Mouse (Mus musculus): ENCODE measurements around the gene Tekt3. TPM values are rescaled to one million over a fixed set of nuclear protein-coding genes. Genes with fewer than 3 reads are reported as not detected.

Tekt3 gene
- polyA plus RNA-seq (2017; shearing (Covaris generic)) = not detected

- ATAC-seq = no peak
Measured at GRCm38 (mm10) chr11:63061446-63061845, at the start of gene Tekt3. TSS of gene Tekt3 (plus strand) at chr11:63061654.

DNA sequence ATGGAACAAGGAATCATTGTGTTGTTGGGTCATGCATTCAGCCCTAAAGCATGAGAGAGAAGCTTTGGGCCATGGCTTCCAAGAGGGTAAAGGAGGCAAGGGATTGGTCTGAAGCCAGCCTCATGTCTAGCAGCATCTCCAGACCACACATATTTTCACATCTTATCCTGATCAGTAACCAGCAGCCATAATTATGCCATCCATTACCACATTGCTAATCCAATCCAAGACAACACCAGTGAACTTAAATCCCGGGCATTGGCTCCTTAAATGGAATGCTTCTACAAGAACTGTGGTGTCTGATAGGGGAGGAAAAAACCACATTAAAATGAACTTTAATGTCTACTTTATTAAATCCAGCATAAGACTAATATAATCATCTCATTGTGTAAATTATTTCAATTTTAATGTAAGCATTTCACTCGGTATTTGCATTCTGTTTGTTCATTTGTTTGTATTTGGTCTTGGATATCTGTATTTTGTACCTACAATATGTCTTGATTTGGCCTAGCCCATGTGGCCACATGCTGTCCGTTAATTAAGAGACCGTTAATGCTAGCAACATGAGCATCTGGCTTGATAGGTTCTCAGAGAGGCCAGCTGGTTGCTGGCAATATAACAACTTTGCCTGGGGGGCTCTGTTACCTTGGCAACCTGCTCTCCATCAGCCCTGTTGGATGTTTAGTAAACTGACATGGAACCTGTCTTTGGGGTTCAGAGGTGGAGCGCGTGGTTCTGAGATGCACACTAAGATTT is 43.9 kb upstream of the Tekt3 start:
- no peak for ATAC-seq

- no peak for ATAC-seq
Measured at GRCm38 (mm10) chr11:63018083-63018622, 43.3 kb upstream of the Tekt3 start.

GRCm38 (mm10) chr11:63020633-63021032 is 40.8 kb upstream of the Tekt3 start:
- no peak for ATAC-seq

DNA sequence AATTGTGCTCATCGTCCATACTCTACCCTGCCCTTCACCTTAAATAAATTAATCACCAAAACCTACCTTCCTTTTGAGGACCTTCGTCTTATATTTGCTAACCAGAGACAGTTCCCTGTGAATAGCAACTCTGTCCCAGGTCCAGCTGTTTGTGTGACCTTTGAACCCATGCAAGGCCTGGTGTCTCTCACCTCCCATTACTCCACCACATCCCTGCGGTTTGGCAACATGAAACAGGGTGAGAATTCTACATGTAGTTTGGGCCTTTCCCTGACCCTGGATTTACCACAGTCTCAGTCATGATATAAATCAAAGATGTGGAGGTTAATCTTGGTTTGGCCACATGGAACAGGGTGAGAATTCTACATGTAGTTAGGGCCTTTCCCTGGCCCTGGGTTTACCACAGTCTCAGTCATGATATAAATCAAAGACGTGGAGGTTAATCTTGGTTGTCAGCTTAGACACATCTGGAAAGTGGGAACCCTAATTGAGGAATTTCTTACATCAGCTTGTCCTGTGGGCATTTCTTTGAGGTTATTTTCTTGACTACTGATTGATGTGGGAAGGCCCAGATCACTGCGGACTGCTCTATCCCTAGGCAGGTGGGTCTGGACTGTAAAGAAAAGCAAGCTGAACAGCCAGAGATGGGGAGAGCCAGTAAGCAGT is 40.2 kb upstream of the Tekt3 start:
- ATAC-seq = no peak

GRCm38 (mm10) chr11:63023461-63023860 is 38.0 kb upstream of the Tekt3 start:
- no peak for ATAC-seq

- no peak for ATAC-seq
Measured at GRCm38 (mm10) chr11:63024136-63024535, 37.3 kb upstream of the Tekt3 start.

DNA sequence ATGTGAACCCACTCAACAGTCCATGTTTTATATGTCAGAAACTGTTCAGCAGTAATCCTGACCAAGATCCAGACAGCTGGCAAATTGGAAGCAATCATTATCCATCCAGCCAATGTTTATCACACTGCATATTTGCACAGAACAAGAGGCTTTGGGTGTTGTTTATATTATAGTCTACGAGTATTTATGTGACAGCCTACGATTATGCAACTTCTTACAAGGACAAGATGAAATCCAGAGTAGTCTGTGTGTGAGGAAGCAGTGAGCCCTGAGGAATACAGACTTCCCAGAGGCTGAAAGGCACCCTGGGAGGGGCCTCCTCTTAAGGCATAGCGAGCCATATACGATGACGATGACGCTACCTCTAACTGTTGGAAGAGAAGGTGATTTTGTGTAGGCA is 36.0 kb upstream of the Tekt3 start:
- ATAC-seq = no peak

GRCm38 (mm10) chr11:63026651-63027141 is 34.8 kb upstream of the Tekt3 start:
- no peak for ATAC-seq

GRCm38 (mm10) chr11:63028131-63028530 is 33.3 kb upstream of the Tekt3 start:
- ATAC-seq = no peak

- ATAC-seq = no peak
Measured at GRCm38 (mm10) chr11:63029148-63029714, 32.2 kb upstream of the Tekt3 start.

DNA sequence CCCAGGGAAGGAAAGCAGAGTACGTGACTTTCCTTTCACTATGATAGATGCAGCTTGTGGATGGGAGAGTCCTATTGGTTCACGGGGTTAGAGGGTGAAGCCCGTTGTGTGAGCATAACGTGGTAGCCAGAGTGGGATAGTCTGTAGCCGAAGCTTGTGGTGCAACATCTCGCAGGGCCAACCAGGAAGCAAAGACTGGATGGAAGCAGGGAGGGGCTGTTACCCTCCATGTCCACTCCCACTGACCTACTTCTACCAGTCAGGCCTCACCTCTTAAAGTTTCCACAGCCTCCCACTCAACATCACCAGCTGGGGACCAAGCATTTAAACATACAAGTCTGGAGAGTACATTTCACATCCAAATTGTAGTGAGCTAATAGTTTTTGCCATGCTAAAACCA is 31.7 kb upstream of the Tekt3 start:
- ATAC-seq = no peak

DNA sequence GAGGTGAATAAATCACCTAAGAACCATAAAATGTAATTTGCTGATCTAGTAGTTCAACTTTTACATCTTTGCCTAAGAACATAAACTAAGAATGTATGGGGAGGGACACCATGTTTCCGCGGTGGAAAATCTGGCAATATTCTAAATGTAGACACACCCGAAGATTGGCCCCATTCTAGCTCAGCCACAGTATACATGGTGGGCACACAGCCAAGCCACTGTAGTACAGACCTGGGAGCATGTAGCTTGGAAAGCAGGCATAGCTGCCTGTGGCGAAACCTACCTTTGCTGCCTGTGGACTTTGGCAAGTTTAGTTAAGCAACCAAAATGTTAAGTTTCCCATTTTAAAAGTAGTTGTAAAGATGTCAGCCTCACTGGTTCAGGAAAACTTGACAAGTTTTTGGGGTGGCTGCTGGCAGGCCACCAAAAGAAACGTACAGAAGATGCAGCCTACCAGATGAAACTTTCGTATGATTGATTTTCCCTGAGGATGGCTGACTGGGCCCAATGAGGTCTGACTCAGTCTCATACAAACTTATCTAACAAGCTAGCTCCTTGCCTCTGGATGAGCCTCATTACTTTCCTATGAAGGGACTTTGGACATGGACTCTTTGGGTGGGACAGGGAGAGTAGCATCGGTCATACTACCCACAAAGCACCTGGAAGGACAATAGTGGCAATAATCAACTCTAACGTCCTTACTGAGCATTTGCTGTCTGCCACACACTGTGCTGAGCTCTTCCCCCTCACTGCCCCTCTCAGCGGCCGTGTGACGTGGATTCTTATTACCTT is 25.8 kb upstream of the Tekt3 start:
- ATAC-seq = no peak

GRCm38 (mm10) chr11:63040002-63040661 is 21.3 kb upstream of the Tekt3 start:
- ATAC-seq = no peak

GRCm38 (mm10) chr11:63045771-63046170 is 15.7 kb upstream of the Tekt3 start:
- ATAC-seq = no peak

GRCm38 (mm10) chr11:63046380-63046779 is 15.1 kb upstream of the Tekt3 start:
- no peak for ATAC-seq

GRCm38 (mm10) chr11:63050362-63050932 is 11.0 kb upstream of the Tekt3 start:
- ATAC-seq = no peak

GRCm38 (mm10) chr11:63051041-63051440 is 10.4 kb upstream of the Tekt3 start:
- no peak for ATAC-seq

GRCm38 (mm10) chr11:63051996-63052395 is 9.5 kb upstream of the Tekt3 start:
- no peak for ATAC-seq

GRCm38 (mm10) chr11:63055596-63055995 is 5.9 kb upstream of the Tekt3 start:
- no peak for ATAC-seq

DNA sequence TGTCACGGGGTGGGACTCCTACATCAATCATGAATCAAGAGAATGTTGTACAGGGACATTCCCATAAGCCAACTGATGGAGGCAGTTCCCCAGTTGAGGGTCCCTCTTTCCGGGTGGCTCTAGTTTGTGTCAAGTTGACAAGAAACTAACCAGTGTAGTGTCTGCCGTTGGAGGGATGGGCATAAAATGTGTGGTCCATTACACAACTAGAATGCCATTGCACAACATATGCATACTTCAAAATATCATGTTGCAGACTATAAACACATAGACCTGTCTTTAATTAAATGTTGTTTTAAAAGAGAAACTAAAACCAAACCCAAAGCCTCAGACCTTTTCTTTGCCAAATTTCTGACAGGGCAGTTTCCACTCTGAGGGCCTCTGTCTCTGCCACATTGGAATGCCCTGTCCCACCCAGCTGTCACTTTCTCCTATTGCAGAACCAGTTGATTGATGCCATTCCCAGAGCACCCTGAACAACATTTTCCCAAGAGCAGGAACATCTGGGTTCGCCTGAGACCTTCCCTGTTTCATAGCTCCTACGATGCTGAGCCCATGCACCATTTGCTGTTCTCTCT is 3.0 kb upstream of the Tekt3 start:
- ATAC-seq = no peak
